Mouse (Mus musculus) left cerebral cortex, postnatal 10 days (tissue): Measurements from ENCODE around the gene Ylpm1. TPM values are rescaled to one million over a fixed set of nuclear protein-coding genes. Genes with fewer than 3 reads are reported as not detected.

ENCODE experiments used
- DNase-seq, 2 experiments: peaks; one replicate each; pipeline ENCODE4 v3.0.0; 2021 to 2022; ENCODE audit warnings: low spot score in 2 of 2, mixed read lengths in 1 of 2; ENCODE audit errors: extremely low spot score in 1 of 2
- intact Hi-C: fragments of 180-260 bp; cut with DNase I; formaldehyde crosslinking; loops from one replicate; pipeline ENCODE4 v1.15.1; 2025
- total RNA-seq, 2 experiments: library from RNA; stranded (reverse); gene quantifications; 2 replicates each; pipeline ENCODE4 v1.2.3; 2021

Ylpm1 gene
- 100 to 1,000 TPM; 115 to 124 TPM for total RNA-seq

- DNase-seq, result peak; percentile 98 to 99
- intact Hi-C loops, result no loop called here
Observed at GRCm38 (mm10) chr12:84996083-84996496, at the start of gene Ylpm1. Gene Ylpm1 (plus strand): TSS chr12:84996321.

- no peak for DNase-seq
- intact Hi-C loops, result no loop called here
Observed at GRCm38 (mm10) chr12:84947894-84948583, 48.1 kb upstream of the Ylpm1 start.

GRCm38 (mm10) chr12:84948584-84949285, 47.4 kb upstream of the Ylpm1 start:
- DNase-seq, result no peak
- intact Hi-C loops, result no loop called here

- intact Hi-C loops, result no loop called here
- DNase-seq, result no peak
Observed at GRCm38 (mm10) chr12:84950763-84951162, 45.4 kb upstream of the Ylpm1 start.

- intact Hi-C loops, result no loop called here
- no peak for DNase-seq
Observed at GRCm38 (mm10) chr12:84951531-84951930, 44.6 kb upstream of the Ylpm1 start.

GRCm38 (mm10) chr12:84952351-84952750, 43.8 kb upstream of the Ylpm1 start:
- intact Hi-C loops, result no loop called here
- DNase-seq, result no peak

- no peak for DNase-seq
- intact Hi-C loops, result no loop called here
Observed at GRCm38 (mm10) chr12:84956317-84956716, 39.8 kb upstream of the Ylpm1 start.

- intact Hi-C loops, result no loop called here
- DNase-seq, result no peak
Observed at GRCm38 (mm10) chr12:84958794-84959356, 37.2 kb upstream of the Ylpm1 start.

GRCm38 (mm10) chr12:84962606-84963005, 33.5 kb upstream of the Ylpm1 start:
- intact Hi-C loops, result no loop called here

GRCm38 (mm10) chr12:84968831-84969655, 27.1 kb upstream of the Ylpm1 start:
- intact Hi-C loops, result no loop called here
- no peak for DNase-seq

More at GRCm38 (mm10) chr12:84962606-84963005, 33.5 kb upstream of the Ylpm1 start:
- DNase-seq, result no peak

- intact Hi-C loops, result no loop called here
- no peak for DNase-seq
Observed at GRCm38 (mm10) chr12:84969656-84970427, 26.3 kb upstream of the Ylpm1 start.

- peak; percentile 81 to 91 for DNase-seq
- intact Hi-C loops, result no loop called here
Observed at GRCm38 (mm10) chr12:84970428-84971096, 25.6 kb upstream of the Ylpm1 start, which contains the start of the genes Fcf1 and Arel1. Gene Fcf1 (plus strand): TSS chr12:84970897. Gene Arel1 (minus strand): TSS chr12:84970900.

GRCm38 (mm10) chr12:84979264-84979862, 16.8 kb upstream of the Ylpm1 start:
- intact Hi-C loops, result loop anchor here (5.0 kb wide), 1 partner anchor 42 kb away; no protein-coding TSS in a partner anchor
- DNase-seq, result no peak

- DNase-seq, result no peak
Observed at GRCm38 (mm10) chr12:84989456-84989855, 6.7 kb upstream of the Ylpm1 start.

GRCm38 (mm10) chr12:84995112-84995761, 884 bp upstream of the Ylpm1 start:
- intact Hi-C loops, result no loop called here

More at GRCm38 (mm10) chr12:84989456-84989855, 6.7 kb upstream of the Ylpm1 start:
- intact Hi-C loops, result no loop called here

GRCm38 (mm10) chr12:84996501-84997398, 629 bp downstream of the Ylpm1 start:
- intact Hi-C loops, result no loop called here
- DNase-seq, result peak; percentile 54 to 85

More at GRCm38 (mm10) chr12:84995112-84995761, 884 bp upstream of the Ylpm1 start:
- no peak for DNase-seq
